Mouse (Mus musculus) testis, adult 2 months (tissue): ENCODE data around the gene Clcnka.

Experiments used
- CTCF ChIP-seq: fragments of 200-500 bp; IDR thresholded peaks from 2 replicates; pipeline ENCODE4 v1.5.1; 2012; ENCODE audit warnings: low read depth, mild to moderate bottlenecking, inconsistent platforms, low read length, moderate library complexity; ENCODE audit not compliant: control insufficient read depth, insufficient read depth, insufficient replicate concordance
- POLR2A ChIP-seq: fragments of 200-500 bp; IDR thresholded peaks from 2 replicates; pipeline ENCODE4 v1.6.1; 2012; ENCODE audit warnings: low read depth, mild to moderate bottlenecking, inconsistent platforms, low read length, moderate library complexity; ENCODE audit not compliant: control insufficient read depth

- TF ChIP-seq CTCF (no peak), POLR2A (no peak)
Measured at GRCm38 (mm10) chr4:141420192-141420829, 21.8 kb upstream of the Clcnka start, which contains the start of gene Hspb7.
